Mouse (Mus musculus): ENCODE measurements around the gene Mlx. TPM values are rescaled to one million over a fixed set of nuclear protein-coding genes. Genes with fewer than 3 reads are reported as not detected.

The Mlx gene
- polyA plus RNA-seq, 1 experiment from 2014 or later: 46.0 TPM

DNA sequence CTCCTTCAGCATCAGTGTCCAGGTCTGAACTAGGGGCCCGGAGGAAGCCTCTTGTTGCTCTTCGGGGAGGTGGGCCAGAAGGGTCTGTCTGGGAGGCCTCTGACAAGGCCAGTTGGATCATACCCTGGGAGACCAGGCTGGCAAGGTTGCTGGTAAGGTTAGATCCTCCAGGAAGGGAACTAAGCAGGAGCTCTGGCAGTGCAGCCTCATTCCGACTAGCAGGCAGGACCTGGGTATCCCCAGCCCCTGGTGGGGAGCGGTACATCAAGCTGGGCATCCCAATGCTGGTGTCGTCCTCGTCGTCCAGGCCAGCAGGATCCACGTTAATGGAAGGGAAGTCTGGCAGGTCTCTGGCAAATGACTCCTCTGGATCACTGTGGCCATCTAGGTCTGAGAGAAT is 11.2 kb downstream of the Mlx start:
- Histone ChIP-seq H3K27ac (no peak overlapping the region), H3K27me3 (ENCODE audit: insufficient read depth, low read length) (no peaks in the 10 kb centered on the region), H3K4me2 (ENCODE audit: low read length) (no peak overlapping the region), H3K9ac (ENCODE audit: low read depth, low read length) (no peak overlapping the region), H3K36me3 (ENCODE audit: insufficient read depth, low read length) (peaks cover 59% of the 10 kb centered on the region), H3K4me3 (replicated peaks; ENCODE audit: low read depth, low read length) (no peak overlapping the region), H3K9me3 (replicated peaks; ENCODE audit: low read length) (no peaks in the 10 kb centered on the region), H3K4me1 (replicated peaks; ENCODE audit: insufficient read depth, low read length) (no peaks in the 10 kb centered on the region; the same call in 1 of the 2 replicates)
- DNase-seq (ENCODE audit: low spot score): no peak
- ATAC-seq (replicated peaks; ENCODE audit: low FRiP score, low read depth): no peak
- no peak for TF ChIP-seq CTCF (IDR thresholded peaks at IDR 0.05; ENCODE audit: low read depth)
- WGBS: 75% methylated on average over 8 of the region's 8 CpGs

DNA sequence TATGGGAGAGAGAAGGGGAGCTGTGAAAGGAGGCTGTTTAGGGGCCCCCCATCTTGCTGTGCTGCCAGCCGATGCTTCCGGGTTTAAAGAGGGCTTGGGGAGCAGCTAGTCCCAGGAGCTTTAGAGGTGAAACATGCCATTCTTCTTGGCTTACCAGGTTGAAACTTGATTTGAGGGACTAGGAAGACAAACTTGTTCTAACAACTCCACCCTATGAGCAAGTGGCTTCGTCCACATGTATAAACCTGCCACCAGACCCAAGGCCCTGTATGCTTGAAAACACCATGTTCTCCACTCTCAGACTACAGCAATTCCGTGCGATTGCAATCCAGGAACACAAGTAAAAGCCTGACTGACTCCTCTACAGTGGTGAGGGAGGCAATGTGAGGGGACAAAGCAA is 15.9 kb downstream of the Mlx start:
- no peak overlapping the region for H3K4me2 ChIP-seq (ENCODE audit: low read length)
- no peak overlapping the region for H3K9ac ChIP-seq (ENCODE audit: low read depth, low read length)
- H3K4me1 ChIP-seq (replicated peaks; ENCODE audit: insufficient read depth, low read length): no peaks in the 10 kb centered on the region
- no peak overlapping the region for H3K4me3 ChIP-seq (replicated peaks; ENCODE audit: low read depth, low read length)
- TF ChIP-seq CTCF (IDR thresholded peaks at IDR 0.05; ENCODE audit: low read depth): no peak
- H3K27ac ChIP-seq: no peak overlapping the region
- WGBS: 92% methylated on average over 5 of the region's 5 CpGs
- ATAC-seq (replicated peaks; ENCODE audit: low FRiP score, low read depth) (no peak), DNase-seq (ENCODE audit: low spot score) (no peak)
- peaks cover 55% of the 10 kb centered on the region for H3K36me3 ChIP-seq (ENCODE audit: insufficient read depth, low read length)
- H3K9me3 ChIP-seq (replicated peaks; ENCODE audit: low read length): no peaks in the 10 kb centered on the region
- H3K27me3 ChIP-seq (ENCODE audit: insufficient read depth, low read length): no peaks in the 10 kb centered on the region

DNA sequence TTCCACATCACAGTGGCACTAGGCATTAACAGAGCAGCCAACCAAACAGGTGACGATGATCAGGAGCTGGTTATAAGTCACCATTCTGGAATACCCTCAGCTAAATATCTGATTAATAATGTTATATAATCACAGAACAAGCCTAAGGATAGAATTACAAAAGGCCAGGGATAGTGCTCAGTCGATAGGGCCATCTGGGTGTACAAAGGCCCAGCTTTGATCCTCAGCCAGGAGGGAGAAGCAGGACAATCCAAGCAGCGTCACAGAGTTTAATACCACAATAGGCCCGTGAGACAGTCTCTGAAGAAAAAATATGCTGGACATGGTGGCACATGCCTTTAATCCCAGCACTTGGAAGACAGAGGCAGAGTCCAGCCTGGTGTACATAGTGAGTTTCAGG is 22.3 kb downstream of the Mlx start:
- no peak overlapping the region for H3K4me2 ChIP-seq (ENCODE audit: low read length)
- no peak overlapping the region for H3K9ac ChIP-seq (ENCODE audit: low read depth, low read length)
- no peaks in the 10 kb centered on the region for H3K9me3 ChIP-seq (replicated peaks; ENCODE audit: low read length)
- no peak overlapping the region for H3K27ac ChIP-seq
- no peaks in the 10 kb centered on the region for H3K27me3 ChIP-seq (ENCODE audit: insufficient read depth, low read length)
- DNase-seq (ENCODE audit: low spot score): no peak
- ATAC-seq (replicated peaks; ENCODE audit: low FRiP score, low read depth): no peak
- TF ChIP-seq CTCF (IDR thresholded peaks at IDR 0.05; ENCODE audit: low read depth): no peak
- no peak overlapping the region for H3K4me3 ChIP-seq (replicated peaks; ENCODE audit: low read depth, low read length)
- peaks cover 5% of the 10 kb centered on the region for H3K36me3 ChIP-seq (ENCODE audit: insufficient read depth, low read length)
- WGBS: 77% methylated on average over 4 of the region's 4 CpGs
- H3K4me1 ChIP-seq (replicated peaks; ENCODE audit: insufficient read depth, low read length): no peaks in the 10 kb centered on the region

DNA sequence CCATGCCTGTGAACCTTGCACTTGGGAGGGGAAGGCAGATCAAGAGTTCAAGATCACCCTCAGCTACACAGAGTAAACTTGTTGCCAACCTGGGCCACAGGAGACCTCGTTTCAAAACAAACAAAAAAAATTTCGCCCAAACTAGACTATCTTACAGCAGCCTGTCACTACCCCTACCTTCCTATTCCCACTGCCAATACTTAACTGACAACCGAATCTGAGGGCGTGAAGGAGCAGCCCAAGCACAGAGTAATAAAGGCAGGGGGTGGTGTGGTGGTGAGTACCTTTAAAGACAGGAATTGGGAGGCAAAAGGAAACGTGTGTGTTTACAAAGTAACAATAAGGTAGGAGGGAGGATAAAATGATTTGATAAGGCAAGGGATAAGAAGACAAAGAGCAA is 23.6 kb downstream of the Mlx start:
- Histone ChIP-seq H3K9me3 (replicated peaks; ENCODE audit: low read length) (no peaks in the 10 kb centered on the region), H3K4me1 (replicated peaks; ENCODE audit: insufficient read depth, low read length) (no peaks in the 10 kb centered on the region), H3K9ac (ENCODE audit: low read depth, low read length) (no peak overlapping the region), H3K27me3 (ENCODE audit: insufficient read depth, low read length) (no peaks in the 10 kb centered on the region), H3K36me3 (ENCODE audit: insufficient read depth, low read length) (no peaks in the 10 kb centered on the region; the same call in none of the 2 replicates), H3K4me3 (replicated peaks; ENCODE audit: low read depth, low read length) (no peak overlapping the region), H3K4me2 (ENCODE audit: low read length) (no peak overlapping the region), H3K27ac (no peak overlapping the region)
- ATAC-seq (replicated peaks; ENCODE audit: low FRiP score, low read depth): no peak
- WGBS: 45% methylated on average over 5 of the region's 5 CpGs
- TF ChIP-seq CTCF (IDR thresholded peaks at IDR 0.05; ENCODE audit: low read depth): no peak
- no peak for DNase-seq (ENCODE audit: low spot score)

DNA sequence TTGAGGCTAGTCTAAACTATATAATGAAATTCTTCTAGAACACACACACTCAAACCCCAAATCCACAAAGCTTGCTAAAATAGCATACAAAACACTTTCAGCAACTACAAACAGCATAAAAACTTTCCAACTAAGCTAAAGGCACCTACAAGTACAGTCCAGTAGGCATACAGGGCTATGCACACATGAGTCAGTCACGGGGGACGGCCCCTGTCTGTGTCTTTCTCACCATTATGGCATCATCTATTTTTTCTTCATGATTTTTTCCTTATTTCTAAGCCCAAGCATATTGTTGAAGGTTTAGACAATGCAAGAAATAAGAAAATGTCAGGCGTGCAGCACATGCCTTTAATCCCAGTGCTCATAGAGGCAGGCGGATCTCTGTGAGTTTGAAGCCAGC is 24.1 kb downstream of the Mlx start:
- Histone ChIP-seq H3K4me1 (replicated peaks; ENCODE audit: insufficient read depth, low read length) (no peaks in the 10 kb centered on the region), H3K27ac (no peak overlapping the region), H3K9ac (ENCODE audit: low read depth, low read length) (no peak overlapping the region), H3K9me3 (replicated peaks; ENCODE audit: low read length) (no peaks in the 10 kb centered on the region), H3K27me3 (ENCODE audit: insufficient read depth, low read length) (no peaks in the 10 kb centered on the region), H3K4me3 (replicated peaks; ENCODE audit: low read depth, low read length) (no peak overlapping the region), H3K4me2 (ENCODE audit: low read length) (no peak overlapping the region), H3K36me3 (ENCODE audit: insufficient read depth, low read length) (no peaks in the 10 kb centered on the region)
- no peak for TF ChIP-seq CTCF (IDR thresholded peaks at IDR 0.05; ENCODE audit: low read depth)
- ATAC-seq (replicated peaks; ENCODE audit: low FRiP score, low read depth): no peak
- DNase-seq (ENCODE audit: low spot score): no peak
- 91% methylated on average over 4 of the region's 4 CpGs for WGBS

DNA sequence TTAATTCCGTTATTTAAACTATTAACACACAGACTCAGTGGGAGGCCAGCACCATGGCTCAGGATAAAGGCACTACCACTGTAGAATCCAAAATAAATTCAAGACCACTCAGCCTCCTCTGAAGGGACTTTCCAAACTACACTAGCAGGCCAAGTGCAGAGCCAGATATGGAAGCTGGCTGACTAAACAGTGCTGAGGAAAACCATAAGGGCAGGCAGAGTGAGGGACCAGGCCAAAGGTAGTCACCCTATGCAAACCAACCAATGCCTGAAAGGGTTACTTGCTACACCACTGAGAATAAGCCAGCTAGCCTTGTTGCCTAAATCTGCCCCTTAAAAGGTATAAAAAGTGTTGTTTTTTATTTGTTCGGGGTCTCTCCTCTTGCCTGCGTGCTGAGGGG is 25.1 kb downstream of the Mlx start:
- Histone ChIP-seq H3K4me1 (replicated peaks; ENCODE audit: insufficient read depth, low read length) (no peaks in the 10 kb centered on the region), H3K9ac (ENCODE audit: low read depth, low read length) (no peak overlapping the region), H3K4me3 (replicated peaks; ENCODE audit: low read depth, low read length) (no peak overlapping the region), H3K9me3 (replicated peaks; ENCODE audit: low read length) (no peaks in the 10 kb centered on the region), H3K27me3 (ENCODE audit: insufficient read depth, low read length) (no peaks in the 10 kb centered on the region), H3K4me2 (ENCODE audit: low read length) (no peak overlapping the region), H3K36me3 (ENCODE audit: insufficient read depth, low read length) (0 out of 2 replicates have a peak, but pooled peaks cover 3% of the 10 kb centered on the region), H3K27ac (no peak overlapping the region)
- DNase-seq (ENCODE audit: low spot score) (no peak), ATAC-seq (replicated peaks; ENCODE audit: low FRiP score, low read depth) (no peak)
- TF ChIP-seq CTCF (IDR thresholded peaks at IDR 0.05; ENCODE audit: low read depth): no peak
- WGBS: 88% methylated on average over 3 of the region's 3 CpGs

DNA sequence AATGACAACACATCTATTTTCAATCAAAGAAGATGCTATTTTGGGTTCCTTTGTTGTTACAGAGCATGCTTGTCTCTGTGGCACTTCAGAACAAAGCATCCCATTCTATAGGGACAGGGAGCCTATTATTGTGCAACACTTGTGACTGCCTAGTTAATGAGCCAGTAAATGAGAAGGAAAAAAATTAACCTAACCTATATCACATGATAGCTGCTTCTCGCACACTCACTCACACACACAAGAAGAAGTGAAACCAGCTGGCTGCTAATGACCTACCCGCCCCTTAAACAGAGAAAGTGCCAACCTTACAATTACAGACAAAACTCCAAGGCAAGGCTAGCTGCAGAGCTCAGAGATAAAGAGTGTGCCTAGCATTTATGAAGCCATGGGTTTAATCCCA is 28.5 kb downstream of the Mlx start:
- H3K36me3 ChIP-seq (ENCODE audit: insufficient read depth, low read length): 0 out of 2 replicates have a peak, but pooled peaks cover 3% of the 10 kb centered on the region
- H3K9ac ChIP-seq (ENCODE audit: low read depth, low read length): no peak overlapping the region
- peak; percentile 12 for DNase-seq (ENCODE audit: low spot score)
- peaks cover 11% of the 10 kb centered on the region; the same call in 1 of the 2 replicates for H3K4me1 ChIP-seq (replicated peaks; ENCODE audit: insufficient read depth, low read length)
- no peaks in the 10 kb centered on the region for H3K9me3 ChIP-seq (replicated peaks; ENCODE audit: low read length)
- no peak for ATAC-seq (replicated peaks; ENCODE audit: low FRiP score, low read depth)
- no peaks in the 10 kb centered on the region for H3K27me3 ChIP-seq (ENCODE audit: insufficient read depth, low read length)
- no peak for TF ChIP-seq CTCF (IDR thresholded peaks at IDR 0.05; ENCODE audit: low read depth)
- no peak overlapping the region; the same call in 1 of the 2 replicates for H3K27ac ChIP-seq
- 35% methylated on average over 2 of the region's 2 CpGs for WGBS
- H3K4me2 ChIP-seq (ENCODE audit: low read length): no peak overlapping the region
- no peak overlapping the region for H3K4me3 ChIP-seq (replicated peaks; ENCODE audit: low read depth, low read length)
